Mouse (Mus musculus) neural tube, embryonic 11.5 days (tissue): ENCODE measurements around the gene Pla2g6. TPM values are rescaled to one million over a fixed set of nuclear protein-coding genes. Genes with fewer than 3 reads are reported as not detected.

Source experiments
- ATAC-seq: fragments of 200-750 bp; cut with Nextera tagmentation; 2 replicates; pipeline ENCODE4 v1.8.0; 2017; ENCODE audit warnings: moderate number of reproducible peaks, mild to moderate bottlenecking, moderate TSS enrichment, moderate library complexity; ENCODE audit not compliant: insufficient read depth, low FRiP score, low TSS enrichment
- DNase-seq: peaks from one replicate; pipeline ENCODE4 v3.0.0-alpha.2; 2015; ENCODE audit warnings: low spot score
- H3K27ac ChIP-seq: fragments of 300-500 bp; sonication (generic); 2 replicates; pipeline ENCODE4 v1.5.1; 2014; ENCODE audit warnings: low read depth, mild to moderate bottlenecking, low read length
- H3K27me3 ChIP-seq: fragments of 300-500 bp; sonication (generic); 2 replicates; pipeline ENCODE4 v1.6.1; 2014; ENCODE audit warnings: mild to moderate bottlenecking, low read length, mixed read lengths; ENCODE audit not compliant: control insufficient read depth, insufficient read depth
- H3K36me3 ChIP-seq: fragments of 300-500 bp; sonication (generic); 2 replicates; pipeline ENCODE4 v1.6.1; 2014; ENCODE audit warnings: mild to moderate bottlenecking, low read length, moderate library complexity, mixed read lengths; ENCODE audit not compliant: control insufficient read depth, insufficient read depth
- H3K4me1 ChIP-seq: fragments of 300-500 bp; sonication (generic); 2 replicates; pipeline ENCODE4 v1.6.1; 2014; ENCODE audit warnings: low read length, mixed read lengths; ENCODE audit not compliant: control insufficient read depth, insufficient read depth
- H3K4me2 ChIP-seq: fragments of 300-500 bp; sonication (generic); 2 replicates; pipeline ENCODE4 v1.6.1; 2014; ENCODE audit warnings: low read depth, mild to moderate bottlenecking, moderate library complexity
- H3K4me3 ChIP-seq: fragments of 300-500 bp; sonication (generic); 2 replicates; pipeline ENCODE4 v1.5.1; 2014; ENCODE audit warnings: low read depth, low read length
- H3K9ac ChIP-seq: fragments of 300-500 bp; sonication (generic); 2 replicates; pipeline ENCODE4 v1.6.1; 2014; ENCODE audit warnings: mild to moderate bottlenecking, low read length
- H3K9me3 ChIP-seq: fragments of 300-500 bp; sonication (generic); 2 replicates; pipeline ENCODE4 v1.6.1; 2016; ENCODE audit warnings: low read length; ENCODE audit not compliant: control insufficient read depth
- WGBS: fragments of 180-500 bp; shearing (Covaris S2); extraction: QIAGEN DNeasy Blood & Tissue Kit; methylation state at CpG from one replicate; pipeline ENCODE4 v1.1.7; 2014; 5-methylcytosine and 5-hydroxymethylcytosine counted together
- microRNA counts: library from miRNA; unstranded; fragments of <30 nt; microRNA quantifications from one replicate; lab custom pipeline; 2015
- microRNA-seq: library from miRNA; unstranded; fragments of <30 nt; microRNA quantifications from one replicate; pipeline ENCODE4, GENCODE M21; 2016
- polyA plus RNA-seq: library from polyadenylated mRNA; unstranded; fragments of >200 nt; fragmentation: Nextera tagmentation; extraction: Ambion mirVana; gene quantifications from 2 replicates; pipeline ENCODE4 v1.2.1, GENCODE M21; 2014

Pla2g6 gene
- polyA plus RNA-seq, 1 experiment from 2014 or later = 21.9 TPM

GRCm38 (mm10) chr15:79238036-79238435, 90.2 kb downstream of the Pla2g6 start:
- no peak overlapping the region for H3K4me3 ChIP-seq
- no peak overlapping the region for H3K9ac ChIP-seq
- no peak for DNase-seq
- no peak for ATAC-seq
- H3K9me3 ChIP-seq = no peaks in the 10 kb centered on the region
- H3K36me3 ChIP-seq = peaks cover 14% of the 10 kb centered on the region
- no peak overlapping the region for H3K27ac ChIP-seq
- 80% methylated on average over 6 of the region's 6 CpGs for WGBS
- H3K27me3 ChIP-seq = no peaks in the 10 kb centered on the region
- no peaks in the 10 kb centered on the region for H3K4me1 ChIP-seq
- H3K4me2 ChIP-seq = no peak overlapping the region

MicroRNA genes within 50 kb of the gene (microRNA counts, 519-probe panel; counts per million panel counts)
- microRNA mmu-miR-1943 (lab: Ali Mortazavi, UCI) = 171 counts per million, percentile 57 among the panel's probes with 10 or more counts

Small RNAs within 50 kb of the gene (microRNA-seq; reads per million reads assigned to microRNA genes)
- 1.3 reads per million for gene Mir1943

Other genes starting within 250 kb of the Pla2g6 start
- 6.8 and 7.9 TPM in 2 replicates for gene Micall1, start 219.5 kb downstream of the Pla2g6 start, polyA plus RNA-seq
- 301 and 311 TPM in 2 replicates for gene Polr2f, start 187.4 kb downstream of the Pla2g6 start, polyA plus RNA-seq
- gene 1700088E04Rik, start 187.1 kb downstream of the Pla2g6 start, polyA plus RNA-seq = 8.8 and 9.4 TPM in 2 replicates
- 25.3 and 32.9 TPM in 2 replicates for gene Sox10, start 163.2 kb downstream of the Pla2g6 start, polyA plus RNA-seq
- 27.3 and 28.8 TPM in 2 replicates for gene Pick1, start 99.2 kb downstream of the Pla2g6 start, polyA plus RNA-seq
- 0.38 and 0.49 TPM in 2 replicates for gene Gm49486, start 99.0 kb downstream of the Pla2g6 start, polyA plus RNA-seq
- gene Slc16a8, start 73.6 kb downstream of the Pla2g6 start, polyA plus RNA-seq = not detected in 2 replicates
- 1.9 and 2.3 TPM in 2 replicates for gene Baiap2l2, start 42.9 kb downstream of the Pla2g6 start, polyA plus RNA-seq
- gene Maff, start 18.2 kb upstream of the Pla2g6 start, polyA plus RNA-seq = 1.2 and 2.9 TPM in 2 replicates
- 51.2 and 52.9 TPM in 2 replicates for gene Tmem184b, start 75.2 kb upstream of the Pla2g6 start, polyA plus RNA-seq
- gene Csnk1e, start 127.2 kb upstream of the Pla2g6 start, polyA plus RNA-seq = 192 and 213 TPM in 2 replicates
- gene Kcnj4, start 176.9 kb upstream of the Pla2g6 start, polyA plus RNA-seq = not detected in 2 replicates
- 12.1 and 16.9 TPM in 2 replicates for gene Kdelr3, start 188.0 kb upstream of the Pla2g6 start, polyA plus RNA-seq
- gene Ddx17, start 218.4 kb upstream of the Pla2g6 start, polyA plus RNA-seq = 87.0 and 88.8 TPM in 2 replicates